Mouse (Mus musculus): Measurements from ENCODE around the gene Usp49. TPM values are rescaled to one million over a fixed set of nuclear protein-coding genes. Genes with fewer than 3 reads are reported as not detected.

Usp49 gene
- polyA plus RNA-seq, 1 experiment from 2014 or later: 5.6 TPM

GRCm38 (mm10) chr17:47702548-47703345 lies 72.3 kb downstream of the Usp49 start:
- 31% methylated on average over 28 of the region's 28 CpGs for WGBS
- peaks cover 63% of the 10 kb centered on the region for H3K36me3 ChIP-seq

GRCm38 (mm10) chr17:47703556-47703955 lies 73.1 kb downstream of the Usp49 start:
- H3K9me3 ChIP-seq: no peaks in the 10 kb centered on the region
- H3K27me3 ChIP-seq: peaks cover 31% of the 10 kb centered on the region
- H3K4me3 ChIP-seq: no peak overlapping the region
- peaks cover 58% of the 10 kb centered on the region for H3K36me3 ChIP-seq
- H3K27ac ChIP-seq: no peak overlapping the region
- H3K4me2 ChIP-seq (replicated peaks): 0 out of 2 replicates have a peak overlapping the region, but pooled peaks have one; percentile 21
- H3K9ac ChIP-seq: no peak overlapping the region
- WGBS: 26% methylated on average over 20 of the region's 20 CpGs
- peaks cover 9% of the 10 kb centered on the region; the same call in 1 of the 2 replicates for H3K4me1 ChIP-seq
- ATAC-seq (ENCODE audit: low FRiP score, low read depth): no peak

More at GRCm38 (mm10) chr17:47702548-47703345, 72.3 kb downstream of the Usp49 start:
- Histone ChIP-seq H3K9me3 (no peaks in the 10 kb centered on the region), H3K27ac (no peak overlapping the region), H3K4me3 (no peak overlapping the region), H3K4me1 (peaks cover 9% of the 10 kb centered on the region; the same call in 1 of the 2 replicates), H3K9ac (no peak overlapping the region), H3K27me3 (peaks cover 31% of the 10 kb centered on the region), H3K4me2 (replicated peaks) (0 out of 2 replicates have a peak overlapping the region, but pooled peaks have one; percentile 21)
- ATAC-seq (ENCODE audit: low FRiP score, low read depth): no peak

- Histone ChIP-seq H3K27ac (no peak overlapping the region), H3K9ac (no peak overlapping the region), H3K4me2 (replicated peaks) (no peak overlapping the region), H3K27me3 (peaks cover 31% of the 10 kb centered on the region), H3K4me3 (no peak overlapping the region), H3K4me1 (peaks cover 9% of the 10 kb centered on the region; the same call in 1 of the 2 replicates), H3K36me3 (peaks cover 50% of the 10 kb centered on the region), H3K9me3 (no peaks in the 10 kb centered on the region)
- no peak for ATAC-seq (ENCODE audit: low FRiP score, low read depth)
- 81% methylated on average over 4 of the region's 4 CpGs for WGBS
Measured at GRCm38 (mm10) chr17:47704692-47705091, 74.2 kb downstream of the Usp49 start.

- H3K27me3 ChIP-seq: peaks cover 31% of the 10 kb centered on the region
- H3K4me2 ChIP-seq (replicated peaks): no peak overlapping the region
- no peak overlapping the region for H3K27ac ChIP-seq
- ATAC-seq (ENCODE audit: low FRiP score, low read depth): no peak
- no peak overlapping the region for H3K4me3 ChIP-seq
- 63% methylated on average over 1 of the region's 1 CpGs for WGBS
- peaks cover 35% of the 10 kb centered on the region for H3K36me3 ChIP-seq
- no peaks in the 10 kb centered on the region for H3K9me3 ChIP-seq
- no peak overlapping the region for H3K9ac ChIP-seq
- peaks cover 9% of the 10 kb centered on the region; the same call in 1 of the 2 replicates for H3K4me1 ChIP-seq
Measured at GRCm38 (mm10) chr17:47706196-47706595, 75.7 kb downstream of the Usp49 start.

GRCm38 (mm10) chr17:47707961-47708360 lies 77.5 kb downstream of the Usp49 start:
- Histone ChIP-seq H3K4me3 (no peak overlapping the region), H3K27me3 (peaks cover 17% of the 10 kb centered on the region), H3K4me1 (peaks cover 5% of the 10 kb centered on the region; the same call in 1 of the 2 replicates), H3K4me2 (replicated peaks) (no peak overlapping the region), H3K36me3 (peaks cover 17% of the 10 kb centered on the region), H3K9ac (no peak overlapping the region), H3K9me3 (no peaks in the 10 kb centered on the region), H3K27ac (no peak overlapping the region)
- WGBS: 70% methylated on average over 3 of the region's 3 CpGs
- ATAC-seq (ENCODE audit: low FRiP score, low read depth): no peak

- H3K4me3 ChIP-seq: no peak overlapping the region
- no peak overlapping the region for H3K27ac ChIP-seq
- peaks cover 7% of the 10 kb centered on the region; the same call in 1 of the 2 replicates for H3K36me3 ChIP-seq
- no peak overlapping the region for H3K4me2 ChIP-seq (replicated peaks)
- H3K4me1 ChIP-seq: no peaks in the 10 kb centered on the region; the same call in 1 of the 2 replicates
- peaks cover 7% of the 10 kb centered on the region; the same call in 1 of the 2 replicates for H3K27me3 ChIP-seq
- WGBS: 74% methylated on average over 4 of the region's 4 CpGs
- no peaks in the 10 kb centered on the region for H3K9me3 ChIP-seq
- no peak overlapping the region for H3K9ac ChIP-seq
- no peak for ATAC-seq (ENCODE audit: low FRiP score, low read depth)
Measured at GRCm38 (mm10) chr17:47708972-47709371, 78.5 kb downstream of the Usp49 start.

GRCm38 (mm10) chr17:47710036-47710435 lies 79.5 kb downstream of the Usp49 start:
- H3K9me3 ChIP-seq: no peaks in the 10 kb centered on the region
- H3K4me1 ChIP-seq: no peaks in the 10 kb centered on the region; the same call in 1 of the 2 replicates
- H3K4me2 ChIP-seq (replicated peaks): no peak overlapping the region
- no peak for ATAC-seq (ENCODE audit: low FRiP score, low read depth)
- no peaks in the 10 kb centered on the region for H3K27me3 ChIP-seq
- no peak overlapping the region for H3K27ac ChIP-seq
- WGBS: 61% methylated on average over 3 of the region's 3 CpGs
- no peak overlapping the region for H3K9ac ChIP-seq
- H3K36me3 ChIP-seq: 0 out of 2 replicates have a peak, but pooled peaks cover 2% of the 10 kb centered on the region
- H3K4me3 ChIP-seq: no peak overlapping the region

- no peaks in the 10 kb centered on the region; the same call in 1 of the 2 replicates for H3K4me1 ChIP-seq
- no peak overlapping the region for H3K9ac ChIP-seq
- 77% methylated on average over 6 of the region's 6 CpGs for WGBS
- no peak for ATAC-seq (ENCODE audit: low FRiP score, low read depth)
- H3K27ac ChIP-seq: no peak overlapping the region
- no peaks in the 10 kb centered on the region for H3K9me3 ChIP-seq
- no peaks in the 10 kb centered on the region for H3K36me3 ChIP-seq
- no peaks in the 10 kb centered on the region for H3K27me3 ChIP-seq
- H3K4me2 ChIP-seq (replicated peaks): no peak overlapping the region
- no peak overlapping the region for H3K4me3 ChIP-seq
Measured at GRCm38 (mm10) chr17:47711883-47712282, 81.4 kb downstream of the Usp49 start.

- 67% methylated on average over 9 of the region's 22 CpGs for WGBS
- no peak for ATAC-seq (ENCODE audit: low FRiP score, low read depth)
- H3K9me3 ChIP-seq: no peaks in the 10 kb centered on the region
- no peaks in the 10 kb centered on the region for H3K36me3 ChIP-seq
- H3K9ac ChIP-seq: no peak overlapping the region
- no peak overlapping the region for H3K27ac ChIP-seq
- H3K27me3 ChIP-seq: no peaks in the 10 kb centered on the region
- no peak overlapping the region for H3K4me2 ChIP-seq (replicated peaks)
- no peaks in the 10 kb centered on the region; the same call in 1 of the 2 replicates for H3K4me1 ChIP-seq
- no peak overlapping the region for H3K4me3 ChIP-seq
Measured at GRCm38 (mm10) chr17:47712889-47713571, 82.5 kb downstream of the Usp49 start.

GRCm38 (mm10) chr17:47715037-47715436 lies 84.5 kb downstream of the Usp49 start:
- Histone ChIP-seq H3K4me3 (no peak overlapping the region), H3K9me3 (no peaks in the 10 kb centered on the region), H3K27me3 (no peaks in the 10 kb centered on the region), H3K36me3 (no peaks in the 10 kb centered on the region), H3K4me1 (no peaks in the 10 kb centered on the region; the same call in 1 of the 2 replicates), H3K27ac (no peak overlapping the region), H3K9ac (no peak overlapping the region), H3K4me2 (replicated peaks) (no peak overlapping the region)
- ATAC-seq (ENCODE audit: low FRiP score, low read depth): no peak
- WGBS: 59% methylated on average over 3 of the region's 3 CpGs

- no peaks in the 10 kb centered on the region for H3K27me3 ChIP-seq
- H3K4me3 ChIP-seq: no peak overlapping the region
- H3K36me3 ChIP-seq: no peaks in the 10 kb centered on the region
- no peak overlapping the region for H3K27ac ChIP-seq
- no peaks in the 10 kb centered on the region for H3K9me3 ChIP-seq
- no peaks in the 10 kb centered on the region for H3K4me1 ChIP-seq
- WGBS: 85% methylated on average over 4 of the region's 4 CpGs
- no peak for ATAC-seq (ENCODE audit: low FRiP score, low read depth)
- no peak overlapping the region for H3K4me2 ChIP-seq (replicated peaks)
- no peak overlapping the region for H3K9ac ChIP-seq
Measured at GRCm38 (mm10) chr17:47721183-47721582, 90.7 kb downstream of the Usp49 start.

- no peak within 1 kb of the TSS for H3K4me2 ChIP-seq (replicated peaks)
- 74% methylated on average over 11 of the region's 11 CpGs for WGBS
- no peaks in the 10 kb centered on the region for H3K27me3 ChIP-seq
- H3K9ac ChIP-seq: no peak within 1 kb of the TSS
- no peaks in the 10 kb centered on the region for H3K36me3 ChIP-seq
- H3K27ac ChIP-seq: no peak within 1 kb of the TSS
- ATAC-seq (ENCODE audit: low FRiP score, low read depth): no peak
- no peak within 1 kb of the TSS for H3K4me3 ChIP-seq
- no peaks in the 10 kb centered on the region for H3K4me1 ChIP-seq
- no peaks in the 10 kb centered on the region for H3K9me3 ChIP-seq
Measured at GRCm38 (mm10) chr17:47726566-47726965, 96.1 kb downstream of the Usp49 start, which contains the start of gene Pgc. Pgc (plus strand) TSS chr17:47726842.
